Mouse (Mus musculus): ENCODE results near the gene Fndc3b.

GRCm38 (mm10) chr3:27505582-27505981 is 205.5 kb downstream of the Fndc3b start:
- TF ChIP-seq CTCF (IDR thresholded peaks at IDR 0.05; ENCODE audit: control insufficient read depth, insufficient read depth, insufficient read length) (no peak), FOSL1 (IDR thresholded peaks at IDR 0.05; ENCODE audit: insufficient read depth, low read length, poor library complexity, severe bottlenecking) (no peak)

All from C2C12 (cell line).